Mouse (Mus musculus) B cell, adult 2 months (primary cell): ENCODE results near the gene Kcnc1.

Experiments used
- DNase-seq, 2 experiments: peaks; one replicate each; pipeline ENCODE4 v3.0.0; 2022

Gene Kcnc1

DNA sequence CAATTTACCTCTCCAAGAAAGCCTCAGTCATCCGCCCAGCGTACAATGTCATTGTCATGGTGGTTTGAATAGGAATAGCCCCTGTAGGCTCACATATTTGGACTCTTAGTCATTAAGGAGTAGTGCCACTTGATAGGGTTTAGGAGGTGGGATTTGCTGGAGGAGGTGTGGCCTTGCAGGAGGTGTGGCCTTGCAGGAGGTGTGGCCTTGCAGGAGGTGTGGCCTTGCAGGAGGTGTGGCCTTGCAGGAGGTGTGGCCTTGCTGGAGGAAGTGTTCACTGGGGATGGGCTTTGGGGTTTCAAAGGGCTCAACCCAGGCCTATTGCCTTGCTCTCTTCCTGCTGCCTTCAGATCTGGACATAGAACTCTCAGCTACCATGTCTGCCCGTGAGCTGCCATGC, 81.2 kb downstream of the Kcnc1 start:
- DNase-seq: peak in 1 of 2 experiments; percentile 4

DNA sequence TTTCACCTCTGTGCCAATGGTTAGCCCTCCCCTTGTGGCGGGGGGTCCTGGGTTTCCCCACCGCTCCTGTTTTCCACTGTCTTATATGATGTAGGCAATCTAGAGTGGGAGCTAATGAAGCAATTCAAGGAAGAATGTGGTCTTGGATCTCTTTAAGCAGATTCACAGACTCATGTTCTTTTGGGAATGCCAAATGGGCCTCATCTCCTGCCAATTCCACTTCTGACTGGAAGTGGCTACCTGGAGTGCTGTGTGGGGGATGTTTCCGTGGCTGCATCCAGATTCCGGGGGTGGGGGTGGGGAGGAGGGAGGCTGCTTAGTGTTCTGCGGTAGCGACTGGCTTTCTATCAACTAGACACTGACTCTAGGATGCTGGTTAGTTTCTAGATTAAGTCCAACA, 83.5 kb downstream of the Kcnc1 start:
- DNase-seq: no peak

DNA sequence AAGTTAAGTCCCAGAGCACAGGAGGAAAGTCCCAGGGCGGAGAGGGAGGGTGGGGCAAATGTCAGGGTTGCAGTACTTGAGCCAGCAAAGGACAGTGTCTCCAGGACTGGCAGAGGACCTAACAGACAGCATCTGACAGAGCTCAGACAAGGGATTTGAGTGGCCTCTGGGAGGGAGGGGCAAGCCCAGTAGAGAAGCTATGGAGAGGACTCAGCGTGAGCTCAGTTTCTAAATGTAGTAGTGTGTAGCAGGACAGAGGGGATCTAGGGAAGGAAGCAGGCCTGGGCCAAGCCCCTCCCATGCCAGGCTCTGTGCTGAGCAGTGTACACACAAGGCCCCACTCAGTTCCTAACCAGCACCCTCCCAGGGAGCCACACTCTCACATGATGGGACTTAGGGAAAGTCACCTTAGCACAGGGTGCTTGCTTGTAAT, 85.8 kb downstream of the Kcnc1 start:
- DNase-seq: no peak

DNA sequence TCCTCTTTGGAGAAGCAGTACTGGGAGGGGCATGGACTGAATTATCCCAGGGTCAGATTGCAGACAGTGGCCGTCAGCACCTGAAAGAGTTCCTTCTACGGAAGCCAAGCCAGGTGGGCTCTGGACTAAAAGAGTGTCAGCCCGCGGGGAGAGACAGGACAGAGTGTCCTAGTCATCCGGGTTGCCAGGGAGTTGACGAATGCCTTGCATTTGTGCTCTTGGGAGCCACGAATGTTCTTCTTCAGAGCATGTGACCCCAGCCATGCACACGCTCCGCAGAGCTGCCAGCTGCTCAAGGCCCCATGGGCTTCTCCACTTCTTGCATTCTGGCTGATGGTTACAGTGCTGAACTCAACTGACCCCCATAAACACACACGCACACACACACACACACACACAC, 86.8 kb downstream of the Kcnc1 start:
- DNase-seq: no peak

DNA sequence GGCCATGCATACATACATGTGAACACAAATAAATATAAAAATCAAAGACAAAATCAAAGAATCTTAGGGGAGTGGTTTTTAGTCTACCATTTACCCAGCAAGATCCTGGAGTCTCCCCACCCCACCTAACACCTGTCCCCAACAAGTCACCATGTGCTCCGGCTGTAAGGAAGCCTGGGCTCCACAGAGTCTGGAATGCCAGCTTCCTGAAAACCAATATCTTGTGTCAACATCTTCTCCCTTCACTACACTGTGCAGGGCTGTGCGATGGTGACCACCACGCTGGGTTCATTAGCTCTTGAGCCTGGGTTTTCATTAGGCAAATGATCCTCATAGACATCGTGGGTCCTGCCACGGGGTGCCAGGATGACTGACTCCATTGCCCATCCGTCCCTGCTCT, 87.9 kb downstream of the Kcnc1 start:
- DNase-seq: no peak

DNA sequence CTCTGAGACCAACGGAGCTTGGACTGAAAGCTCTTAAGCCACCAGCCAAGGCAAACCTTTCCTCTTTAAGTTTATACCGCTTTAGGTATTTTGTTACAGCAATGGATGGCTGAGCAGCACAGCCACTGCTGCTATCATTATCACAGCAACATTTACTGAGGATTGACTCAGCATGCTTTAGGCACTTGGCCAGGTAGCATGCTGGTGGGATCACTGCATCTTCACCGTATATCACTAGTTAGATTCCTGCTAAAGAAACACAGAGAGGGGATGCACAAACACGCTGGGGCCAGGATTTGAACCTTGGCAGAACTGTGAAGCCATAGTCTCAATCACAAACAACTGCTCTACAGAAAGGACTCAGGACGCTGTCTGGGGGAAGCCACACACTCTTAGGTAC, 90.5 kb downstream of the Kcnc1 start:
- DNase-seq: no peak

DNA sequence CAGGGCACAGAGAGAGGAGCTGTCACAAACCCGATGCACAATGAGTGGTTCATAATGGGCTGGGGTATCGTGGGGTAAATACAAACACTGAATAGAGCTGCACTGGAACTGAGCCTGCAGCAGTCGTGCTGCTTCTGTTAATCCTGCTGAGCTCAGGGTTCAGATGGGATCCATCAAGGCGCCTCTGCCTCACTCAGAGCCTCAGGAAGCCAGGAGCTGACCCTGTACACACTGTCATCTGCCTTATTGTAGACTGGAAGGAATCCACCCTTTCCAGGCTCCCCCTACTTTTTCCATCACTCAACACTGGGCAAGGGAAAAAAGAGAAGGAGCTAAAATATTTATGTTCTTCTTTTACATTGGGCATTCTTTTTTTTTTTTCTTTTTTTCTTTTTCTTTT, 91.1 kb downstream of the Kcnc1 start:
- DNase-seq: no peak
